Mouse (Mus musculus) mouse trophoblast stem cell (cell line): ENCODE data around the gene Crlf1.
"Not testable (repeated sequence)": the region's sequence is repeated elsewhere in the genome, so short reads cannot be mapped to it uniquely, and the experiment has no call there.

ENCODE experiments used
- in situ Hi-C, 2 experiments: fragments of 300-500 bp; cut with MseI, MboI; formaldehyde crosslinking; loops; 2 replicates in 1 of 2; 3 replicates in 1 of 2; pipeline ENCODE4 v1.15.1; 2025

The Crlf1 gene

DNA sequence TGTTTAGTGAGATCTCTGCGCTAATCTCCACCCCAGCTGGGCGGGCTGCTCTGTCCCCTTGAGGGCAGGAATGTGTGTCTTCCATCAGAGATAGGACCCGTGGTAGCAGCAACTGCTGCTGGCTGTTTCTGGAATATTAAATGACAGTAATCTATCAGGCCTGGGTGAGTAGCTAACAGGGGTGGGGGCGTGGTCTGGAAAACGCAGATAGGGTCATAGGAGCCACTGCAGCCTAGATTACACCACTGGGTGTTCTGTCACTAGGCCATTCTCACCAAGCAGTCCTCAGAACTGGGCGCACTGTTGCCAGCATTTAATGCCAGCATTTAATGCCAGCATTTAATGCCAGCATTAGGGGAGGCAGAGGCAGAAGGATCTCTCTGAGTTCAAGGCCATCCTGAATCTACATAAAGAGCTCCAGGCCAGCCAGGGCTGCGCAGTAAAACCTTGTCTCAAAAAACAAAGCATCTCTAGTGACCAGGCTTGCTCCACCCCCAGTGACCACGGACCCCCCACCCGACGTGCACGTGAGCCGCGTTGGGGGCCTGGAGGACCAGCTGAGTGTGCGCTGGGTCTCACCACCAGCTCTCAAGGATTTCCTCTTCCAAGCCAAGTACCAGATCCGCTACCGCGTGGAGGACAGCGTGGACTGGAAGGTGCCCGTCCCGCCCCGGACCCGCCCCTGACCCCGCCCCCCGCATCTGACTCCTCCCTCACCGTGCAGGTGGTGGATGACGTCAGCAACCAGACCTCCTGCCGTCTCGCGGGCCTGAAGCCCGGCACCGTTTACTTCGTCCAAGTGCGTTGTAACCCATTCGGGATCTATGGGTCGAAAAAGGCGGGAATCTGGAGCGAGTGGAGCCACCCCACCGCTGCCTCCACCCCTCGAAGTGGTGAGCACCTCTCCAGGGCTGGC lies 7.7 kb downstream of the Crlf1 start:
- in situ Hi-C loops, result loop anchor here (10.0 kb wide), 1 partner anchor 86 kb away; no protein-coding TSS in a partner anchor

DNA sequence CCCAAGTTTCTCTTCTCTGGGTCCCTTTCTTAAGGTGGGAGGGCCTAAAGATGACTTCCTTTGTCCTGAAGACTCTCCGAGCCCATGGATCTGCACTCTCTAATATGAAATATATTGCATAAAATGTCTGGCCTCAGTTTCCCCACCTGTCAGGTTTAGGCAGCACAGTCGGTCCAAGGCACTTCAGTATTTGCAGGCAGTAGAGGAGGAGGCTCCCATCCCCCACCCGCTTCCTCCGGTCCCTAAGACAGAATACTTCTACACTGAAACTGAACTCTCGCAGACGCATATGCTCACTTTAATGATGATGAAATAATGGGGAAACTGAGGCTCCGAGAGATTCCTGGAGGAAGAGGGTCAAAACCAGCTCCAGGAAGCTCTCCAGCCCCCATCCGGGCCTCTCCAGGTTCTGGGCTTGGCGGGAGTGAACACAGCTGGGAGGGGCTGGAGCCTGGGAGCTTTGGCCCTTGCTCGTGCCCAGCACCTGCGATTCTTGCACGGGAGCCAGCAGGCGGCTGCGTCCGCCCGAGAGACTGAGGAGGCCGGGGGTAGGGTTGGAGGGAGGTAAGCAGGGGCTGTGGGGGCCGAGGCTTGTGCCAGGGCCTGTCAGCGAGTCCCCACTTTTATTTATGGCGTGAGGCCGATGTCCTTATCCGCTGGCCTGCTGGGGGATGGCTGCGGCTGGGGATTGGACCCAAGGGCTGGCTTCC lies 9.0 kb downstream of the Crlf1 start:
- in situ Hi-C loops, result loop anchor here (10.0 kb wide), 1 partner anchor 87 kb away; no protein-coding TSS in a partner anchor

DNA sequence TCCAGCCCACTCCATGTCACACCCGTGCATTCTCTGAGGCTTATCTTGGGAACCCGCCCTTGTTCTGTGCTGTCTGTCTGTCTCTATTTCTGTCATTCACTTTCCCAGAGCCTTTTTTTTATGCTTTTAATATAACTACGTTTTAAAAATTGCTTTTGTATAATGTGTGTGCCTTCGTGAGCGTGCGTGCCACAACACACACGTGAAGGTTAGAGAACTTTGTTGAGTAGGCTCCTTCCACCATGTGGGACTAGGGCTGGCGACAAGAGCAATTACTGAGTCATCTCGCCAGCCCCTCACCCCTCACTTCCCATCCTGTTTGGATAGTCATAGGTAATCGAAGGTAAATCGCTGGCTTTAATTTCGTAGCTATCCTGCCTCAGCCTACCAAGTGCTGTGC lies 9.6 kb downstream of the Crlf1 start:
- in situ Hi-C loops, result loop anchor here (10.0 kb wide), 1 partner anchor 88 kb away; no protein-coding TSS in a partner anchor

- in situ Hi-C loops, result loop anchor here (10.0 kb wide), 1 partner anchor 88 kb away; no protein-coding TSS in a partner anchor
These were observed 10.2 kb downstream of the Crlf1 start for GRCm38 (mm10) chr8:70503062-70503750.

- in situ Hi-C loops, result loop anchor here (10.0 kb wide), 1 partner anchor 90 kb away; no protein-coding TSS in a partner anchor
These were observed 11.3 kb downstream of the Crlf1 start for GRCm38 (mm10) chr8:70504291-70504716.

GRCm38 (mm10) chr8:70504851-70505250 lies 11.9 kb downstream of the Crlf1 start:
- in situ Hi-C loops, result loop anchor here (10.0 kb wide), 1 partner anchor 90 kb away; no protein-coding TSS in a partner anchor

DNA sequence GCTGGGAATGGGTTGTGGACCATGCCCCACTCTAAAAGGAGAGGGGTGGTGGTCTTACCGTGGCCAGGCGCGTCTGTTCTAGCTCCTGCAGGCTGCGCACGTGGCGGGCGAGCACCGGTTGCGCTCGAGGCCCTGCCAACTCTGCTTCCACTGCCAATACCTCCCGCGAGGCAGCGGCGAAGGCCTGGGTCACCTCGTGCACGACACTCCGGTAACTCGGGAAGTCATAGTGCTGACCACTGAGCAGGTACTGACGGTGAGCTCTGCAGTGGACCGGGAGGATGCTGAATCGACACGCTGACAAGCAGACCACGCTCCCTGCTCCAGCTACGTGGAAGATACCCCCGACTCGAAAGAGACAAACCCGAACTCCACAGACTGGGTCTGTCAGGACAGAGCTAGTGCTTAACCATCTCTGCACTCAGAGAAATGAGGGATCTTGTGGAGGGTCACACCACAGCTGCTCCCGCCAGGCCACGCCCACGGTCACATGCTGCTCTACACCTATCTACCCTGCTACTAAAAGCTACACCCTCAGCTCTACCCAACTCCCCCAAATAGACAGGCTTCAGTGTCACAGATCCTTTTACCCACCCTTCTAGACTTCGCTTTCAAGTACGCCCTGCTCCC lies 12.9 kb downstream of the Crlf1 start:
- in situ Hi-C loops, result loop anchor here (10.0 kb wide), 1 partner anchor 91 kb away; no protein-coding TSS in a partner anchor

- in situ Hi-C loops, result loop anchor here (10.0 kb wide), 1 partner anchor 92 kb away; no protein-coding TSS in a partner anchor
These were observed 13.5 kb downstream of the Crlf1 start, which contains the start of gene Rex1bd for GRCm38 (mm10) chr8:70506328-70507026. Gene Rex1bd (minus strand): TSS chr8:70506752.

DNA sequence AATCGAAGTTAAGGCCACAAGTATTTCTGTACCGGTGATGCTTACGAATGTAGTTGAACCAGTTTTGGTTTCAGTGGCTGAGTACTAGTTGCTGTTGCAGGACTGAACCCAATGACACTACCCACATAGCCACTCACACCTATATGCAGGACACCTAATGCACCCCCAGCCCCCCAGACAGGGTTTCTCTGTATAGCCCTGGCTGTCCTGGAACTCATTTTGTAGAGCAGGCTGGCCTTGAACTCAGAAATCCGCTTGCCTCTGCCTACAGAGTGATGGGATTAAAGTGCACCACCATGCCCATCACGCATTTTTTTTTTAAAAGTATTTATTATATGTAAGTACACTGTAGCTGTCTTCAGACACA lies 14.1 kb downstream of the Crlf1 start:
- in situ Hi-C loops, result loop anchor here (10.0 kb wide), 1 partner anchor 92 kb away; no protein-coding TSS in a partner anchor

DNA sequence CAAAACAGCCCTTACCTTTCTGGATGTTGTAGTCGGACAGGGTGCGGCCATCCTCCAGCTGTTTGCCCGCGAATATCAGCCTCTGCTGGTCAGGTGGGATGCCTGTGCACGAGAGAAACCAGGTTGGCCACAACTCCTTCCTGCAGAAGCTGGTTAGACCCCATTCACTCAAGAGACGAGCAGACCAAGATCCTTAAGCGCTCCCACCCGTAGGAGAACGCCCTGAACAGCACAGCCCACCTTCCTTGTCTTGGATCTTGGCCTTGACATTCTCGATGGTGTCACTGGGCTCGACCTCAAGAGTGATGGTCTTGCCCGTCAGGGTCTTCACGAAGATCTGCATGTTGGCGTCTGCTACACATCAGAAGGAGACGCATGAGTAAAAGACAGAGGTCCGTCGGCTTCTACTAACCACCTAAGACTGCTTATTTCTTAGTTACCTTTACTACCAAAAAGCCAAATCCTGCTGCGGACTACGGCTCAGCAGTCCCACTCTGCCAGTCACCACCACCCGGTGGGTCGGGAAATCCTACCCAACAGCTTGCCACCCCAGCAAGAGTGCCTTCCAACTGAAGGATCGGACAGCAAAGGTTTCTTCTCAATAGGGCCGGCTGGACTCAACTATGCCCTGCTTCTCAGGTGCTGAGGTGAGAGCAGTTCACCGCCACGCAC lies 16.5 kb downstream of the Crlf1 start:
- in situ Hi-C loops, result loop anchor here (10.0 kb wide), 1 partner anchor 95 kb away; no protein-coding TSS in a partner anchor

DNA sequence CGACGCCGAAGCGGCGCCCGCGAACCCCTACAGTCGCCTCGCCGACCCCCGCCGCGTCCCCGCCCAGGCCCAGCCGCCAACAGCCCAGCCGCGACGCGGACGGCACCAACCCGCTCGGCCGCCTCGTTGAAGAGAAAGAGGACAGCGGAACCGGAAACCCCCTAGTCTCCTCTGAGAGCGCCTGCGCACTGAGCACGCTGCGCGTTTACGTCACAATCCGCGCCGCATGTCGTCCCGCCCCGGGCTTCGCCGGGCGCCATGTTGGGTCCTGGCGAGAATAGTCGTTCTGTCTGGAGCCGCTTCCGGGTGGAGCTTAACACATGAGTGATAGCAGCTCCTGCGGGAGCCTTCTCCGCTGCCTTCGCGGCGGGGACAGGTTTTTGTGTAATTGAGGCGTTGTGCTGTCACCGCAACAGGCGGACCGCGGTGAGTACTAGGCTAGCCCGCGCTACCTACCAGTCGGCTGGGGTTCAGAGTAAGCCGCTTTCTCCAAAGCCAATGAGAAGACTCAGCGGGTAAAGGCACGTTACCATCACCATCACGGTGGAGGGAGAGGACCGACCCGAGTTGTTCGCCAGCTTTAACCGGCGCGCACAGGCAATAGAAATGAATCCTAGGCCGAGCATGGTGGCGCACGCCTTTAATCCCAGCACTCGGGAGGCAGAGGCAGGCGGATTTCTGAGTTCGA lies 17.4 kb downstream of the Crlf1 start, which contains the start of gene Uba52:
Uba52 (minus strand) TSS at position 574 of the 688 bp plus-strand sequence.
- in situ Hi-C loops, result no loop called here

DNA sequence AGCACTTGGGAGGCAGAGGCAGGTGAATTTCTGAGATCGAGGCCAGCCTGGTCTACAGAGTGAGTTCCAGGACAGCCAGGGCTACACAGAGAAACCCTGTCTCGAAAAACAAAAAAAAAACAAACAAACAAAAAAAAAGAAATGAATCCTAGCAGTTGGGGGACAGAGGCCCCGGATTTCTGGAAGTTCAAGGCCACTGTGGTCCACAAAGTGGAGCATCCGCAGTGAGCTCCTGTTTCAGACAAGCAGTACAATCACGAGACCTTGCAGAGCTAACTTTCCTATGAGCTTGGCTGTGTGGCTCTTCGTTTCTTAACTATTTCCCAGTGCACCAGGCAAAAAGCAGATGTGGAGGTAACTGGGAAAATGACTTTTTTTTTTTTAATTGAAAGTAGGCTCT lies 18.2 kb downstream of the Crlf1 start:
- in situ Hi-C loops, result not testable (repeated sequence)

DNA sequence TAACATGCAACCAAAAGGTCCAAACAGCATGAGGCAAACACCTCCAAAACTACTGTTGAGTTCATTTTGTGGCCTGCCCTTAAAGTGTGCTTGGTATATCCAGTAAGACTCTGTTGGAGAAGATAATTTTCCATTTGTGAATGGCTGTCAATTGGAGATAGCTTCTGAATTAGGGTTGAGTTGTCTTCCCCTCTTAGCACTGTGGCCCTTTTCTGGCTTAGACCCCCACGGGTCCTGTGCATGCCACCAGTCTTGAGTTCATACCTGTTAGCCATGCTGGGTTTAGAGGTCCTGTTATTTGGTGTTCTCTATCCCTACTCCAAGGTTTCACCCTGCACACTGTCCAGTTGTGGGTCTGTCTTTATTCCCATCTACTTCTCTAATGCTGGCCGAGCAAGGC lies 18.8 kb downstream of the Crlf1 start:
- in situ Hi-C loops, result no loop called here

DNA sequence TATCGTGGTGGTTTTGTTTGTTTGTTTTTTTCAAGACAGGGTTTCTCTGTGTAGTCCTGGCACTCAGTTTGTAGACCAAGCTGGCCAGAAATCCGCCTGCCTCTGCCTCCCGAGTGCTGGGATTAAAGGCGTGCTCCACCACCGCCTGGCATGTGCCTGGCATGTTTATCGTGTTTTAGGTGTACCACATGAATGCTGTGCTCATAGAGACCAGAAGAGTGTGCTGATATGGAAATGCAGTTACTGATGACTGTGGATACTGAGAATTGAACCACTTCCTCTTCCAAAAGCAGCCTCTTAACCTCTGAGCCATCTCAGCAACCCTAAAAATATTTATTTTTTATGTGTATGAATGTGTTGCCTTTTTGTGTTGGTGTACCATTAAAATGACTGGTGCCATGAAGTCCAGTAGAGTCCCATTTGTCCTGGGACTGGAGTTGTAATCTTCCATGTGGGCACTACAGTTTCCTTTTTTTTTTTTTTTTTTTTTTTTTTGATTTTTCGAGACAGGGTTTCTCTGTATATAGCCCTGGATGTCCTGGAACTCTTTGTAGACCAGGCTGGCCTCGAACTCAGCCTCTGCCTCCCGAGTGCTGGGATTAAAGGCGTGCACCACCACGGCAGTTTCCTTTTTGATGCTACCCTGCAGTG lies 19.4 kb downstream of the Crlf1 start:
- in situ Hi-C loops, result no loop called here

- in situ Hi-C loops, result no loop called here
These were observed 20.5 kb downstream of the Crlf1 start for GRCm38 (mm10) chr8:70513441-70513840.

DNA sequence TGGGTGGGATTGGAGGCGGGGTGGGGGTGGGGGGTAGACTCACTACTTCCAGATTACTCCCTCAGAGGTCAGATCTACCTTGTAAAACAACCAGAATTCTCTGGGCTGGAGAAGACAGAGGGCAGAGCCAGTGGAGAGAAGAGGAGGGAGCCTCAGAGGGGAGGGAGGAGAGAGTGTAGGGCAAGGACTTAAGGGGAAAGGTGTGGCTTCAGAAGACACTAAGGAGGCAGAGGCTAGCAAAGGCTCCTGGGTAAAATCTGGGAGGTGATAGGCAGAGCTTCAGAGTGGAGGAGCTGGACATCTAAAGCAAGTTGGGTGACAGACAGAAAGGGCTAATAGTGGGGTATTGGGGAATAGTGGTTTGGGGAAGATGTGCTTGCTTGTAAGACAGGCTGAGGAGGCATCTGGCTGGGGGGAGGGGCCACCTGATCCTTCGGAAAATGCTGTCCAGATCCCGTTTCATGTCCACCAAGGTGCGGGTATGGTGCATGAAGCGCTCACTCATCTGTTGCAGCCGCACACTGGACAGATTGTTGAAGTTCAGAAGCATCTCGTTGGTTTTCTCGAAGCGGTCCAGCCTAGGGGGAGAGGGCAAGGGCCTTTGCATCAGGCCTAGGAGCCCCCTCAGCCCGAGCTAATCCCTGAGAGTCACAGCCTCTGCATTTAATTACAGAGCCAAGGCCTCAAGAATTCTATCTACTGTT lies 25.1 kb downstream of the Crlf1 start:
- in situ Hi-C loops, result no loop called here

DNA sequence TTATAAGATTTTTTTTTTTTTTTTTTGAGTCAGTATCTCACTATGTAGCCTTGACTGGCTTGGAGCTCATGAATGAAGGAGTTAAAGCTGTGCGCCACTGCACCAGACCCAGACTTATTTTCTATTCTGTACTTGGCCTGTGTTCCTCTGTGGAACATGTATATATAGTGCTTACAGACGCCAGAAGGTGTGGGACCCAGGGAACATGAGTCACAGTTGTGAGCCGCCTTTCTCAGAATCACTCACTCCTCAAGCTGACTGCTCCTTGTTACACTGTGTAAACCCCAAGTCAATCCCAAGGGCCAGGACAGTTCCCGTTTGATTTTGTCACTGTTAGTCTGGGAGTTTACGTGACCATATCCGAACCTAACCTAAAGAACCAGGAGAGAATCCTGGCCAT lies 26.1 kb downstream of the Crlf1 start:
- in situ Hi-C loops, result no loop called here

GRCm38 (mm10) chr8:70519606-70520005 lies 26.6 kb downstream of the Crlf1 start:
- in situ Hi-C loops, result no loop called here
